Mouse (Mus musculus) testis, adult 2 months (tissue): ENCODE results near the gene E2f6.

Experiments used
- CTCF ChIP-seq: fragments of 200-500 bp; IDR thresholded peaks from 2 replicates; pipeline ENCODE4 v1.5.1; 2012; ENCODE audit warnings: low read depth, mild to moderate bottlenecking, inconsistent platforms, low read length, moderate library complexity; ENCODE audit not compliant: control insufficient read depth, insufficient read depth, insufficient replicate concordance
- POLR2A ChIP-seq: fragments of 200-500 bp; IDR thresholded peaks from 2 replicates; pipeline ENCODE4 v1.6.1; 2012; ENCODE audit warnings: low read depth, mild to moderate bottlenecking, inconsistent platforms, low read length, moderate library complexity; ENCODE audit not compliant: control insufficient read depth

GRCm38 (mm10) chr12:16866460-16866859 lies 55.7 kb downstream of the E2f6 start:
- no peak for TF ChIP-seq CTCF
- no peak for TF ChIP-seq POLR2A
